Mouse (Mus musculus): ENCODE measurements around the gene Adipor2. TPM values are rescaled to one million over a fixed set of nuclear protein-coding genes. Genes with fewer than 3 reads are reported as not detected.
"Not testable (repeated sequence)": the region's sequence is repeated elsewhere in the genome, so short reads cannot be mapped to it uniquely, and the experiment has no call there.

Gene Adipor2
- total RNA-seq, 2 experiments from 2014 or later: 37.7 to 44.4 TPM

DNA sequence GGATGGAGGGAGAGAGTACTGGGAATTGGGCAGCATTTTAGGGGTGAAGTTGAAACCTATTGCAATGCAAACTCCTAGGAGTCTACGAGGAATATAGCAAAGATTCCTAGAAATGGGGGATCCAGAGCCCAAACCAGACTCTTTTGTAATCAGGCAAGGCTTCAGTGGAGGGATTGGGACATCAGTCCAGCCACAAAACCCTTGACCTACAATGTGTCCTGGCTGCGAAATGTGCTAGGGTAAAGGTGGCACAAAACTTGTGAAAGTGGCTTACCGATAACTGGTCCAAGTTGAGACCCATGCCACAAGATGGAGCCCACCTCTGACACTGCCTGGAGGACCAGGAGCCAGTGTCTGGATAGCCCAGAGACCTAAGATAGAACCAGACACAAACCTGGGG, 18.1 kb downstream of the Adipor2 start:
- intact Hi-C loops (cut with DNase I): no loop called here
- DNase-seq (ENCODE audit: low spot score in 2 of 2): no peak

DNA sequence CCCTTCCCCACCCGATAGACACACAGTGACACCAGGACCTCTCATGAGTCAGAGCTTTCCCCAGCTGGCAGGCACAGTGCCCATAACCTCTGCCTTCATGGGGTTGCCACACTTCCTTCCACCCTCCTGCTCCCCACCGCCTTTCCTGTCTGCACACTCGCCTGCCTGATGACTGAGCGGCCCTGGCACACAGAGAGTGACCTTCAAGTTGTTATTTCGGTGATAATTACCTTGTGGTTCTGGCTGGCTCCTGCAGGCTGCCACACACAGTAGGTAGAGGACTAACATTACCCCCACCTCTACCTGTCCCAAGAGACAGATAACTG, 21.2 kb downstream of the Adipor2 start:
- intact Hi-C loops (cut with DNase I): no loop called here
- DNase-seq (ENCODE audit: low spot score in 2 of 2): peak in 1 of 2 experiments; percentile 31

DNA sequence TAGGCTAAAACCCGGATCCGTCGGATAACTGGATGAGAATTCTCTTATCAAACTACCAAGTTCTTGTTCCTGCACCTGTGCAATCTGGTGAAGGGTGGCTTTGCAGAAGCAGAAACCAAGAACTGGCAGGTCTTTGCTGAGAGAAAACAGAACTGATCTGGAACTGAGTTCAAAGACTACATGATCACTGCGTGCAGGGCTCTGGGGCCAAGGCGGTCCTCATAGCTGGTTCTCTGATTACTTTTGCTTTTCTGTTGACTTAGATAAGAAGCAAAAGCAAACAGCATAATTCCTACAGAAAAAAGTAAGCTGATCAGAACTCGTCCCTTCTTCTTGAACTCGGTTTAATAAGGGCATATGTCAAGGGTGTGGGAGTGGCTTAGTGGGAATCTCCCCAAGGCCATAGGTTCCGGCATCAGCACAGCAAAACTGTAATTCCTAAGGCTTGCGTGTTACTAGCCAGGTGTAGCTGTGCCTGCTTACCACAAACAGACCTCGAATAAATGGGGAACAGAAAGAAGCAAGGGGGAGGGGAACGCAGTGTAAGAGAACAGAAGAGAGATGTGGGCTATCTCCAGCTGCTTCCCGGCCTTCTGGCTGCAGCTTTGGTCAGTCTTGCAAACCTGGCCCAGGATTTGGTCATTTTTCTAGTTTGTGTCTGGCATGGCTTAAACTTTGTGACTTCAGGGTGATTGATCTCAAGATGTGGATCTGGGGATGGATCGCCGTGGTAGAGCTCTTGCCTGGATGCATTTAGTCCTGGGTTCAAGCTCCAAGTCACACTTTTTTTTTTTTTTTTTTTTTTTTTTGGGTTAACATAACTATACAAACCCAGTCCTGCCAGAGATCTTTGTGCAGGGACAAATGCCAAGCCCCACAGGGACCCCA, 21.8 kb downstream of the Adipor2 start:
- intact Hi-C loops (cut with DNase I): no loop called here
- no peak for DNase-seq (ENCODE audit: low spot score in 2 of 2)

DNA sequence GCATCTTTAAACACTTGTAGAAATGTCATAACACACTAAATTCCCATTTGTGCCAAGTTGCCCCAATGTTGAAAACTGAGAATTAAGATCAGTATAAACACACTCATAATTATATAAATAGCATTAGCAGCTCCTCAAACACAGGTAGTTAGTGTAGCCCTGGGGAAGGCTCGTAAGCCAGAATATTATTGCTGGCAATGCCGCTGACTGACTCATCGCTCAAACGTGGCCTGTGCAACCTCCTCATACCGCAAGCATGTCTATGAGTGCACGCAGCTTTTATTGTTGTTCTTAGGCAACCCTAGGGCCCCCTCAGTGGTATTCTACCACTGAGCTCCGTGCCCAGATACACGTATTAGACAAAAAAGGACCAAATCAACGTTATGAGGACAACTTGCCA, 24.7 kb downstream of the Adipor2 start:
- no peak for DNase-seq (ENCODE audit: low spot score in 2 of 2)
- intact Hi-C loops (cut with DNase I): no loop called here

DNA sequence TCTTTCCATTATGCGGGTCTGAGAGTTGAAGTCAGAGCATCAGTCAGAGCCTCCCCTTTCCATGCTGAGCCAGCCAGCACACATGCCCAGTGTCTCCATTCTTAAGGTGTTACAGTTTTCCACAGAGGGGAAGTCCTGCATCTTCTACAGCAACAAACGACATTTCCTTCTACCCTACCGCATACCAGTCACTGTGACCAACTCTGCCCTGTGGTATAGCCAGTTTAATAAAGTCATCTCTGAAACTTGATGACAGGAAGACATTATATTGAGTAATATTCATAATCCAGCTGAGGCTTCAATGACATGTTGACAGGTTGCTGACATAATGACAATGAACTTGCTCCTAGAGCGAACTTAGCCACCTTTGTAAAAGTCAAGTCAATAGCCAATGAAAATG, 26.8 kb downstream of the Adipor2 start:
- no peak for DNase-seq (ENCODE audit: low spot score in 2 of 2)
- intact Hi-C loops (cut with DNase I): no loop called here

DNA sequence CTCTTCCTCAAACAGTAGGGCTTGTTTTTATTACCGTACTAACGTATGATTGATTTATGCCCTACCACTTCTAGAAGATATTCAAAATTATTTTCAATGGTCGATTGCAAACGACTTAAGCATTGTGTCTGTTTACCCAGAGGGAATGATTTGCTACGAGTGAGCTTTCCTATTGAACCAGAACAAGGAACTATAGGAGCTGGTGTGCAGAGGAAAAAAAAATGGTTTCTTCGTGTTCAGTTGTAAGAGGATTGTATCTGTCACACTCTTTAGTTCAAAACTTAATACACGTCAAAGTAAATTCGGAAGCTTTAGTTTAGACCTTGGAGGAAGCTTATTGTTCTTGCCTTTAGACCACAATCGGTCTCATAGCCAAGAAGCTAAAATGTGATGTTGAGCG, 28.4 kb downstream of the Adipor2 start:
- intact Hi-C loops (cut with DNase I): no loop called here
- DNase-seq (ENCODE audit: low spot score in 2 of 2): peak in 1 of 2 experiments; percentile 8

DNA sequence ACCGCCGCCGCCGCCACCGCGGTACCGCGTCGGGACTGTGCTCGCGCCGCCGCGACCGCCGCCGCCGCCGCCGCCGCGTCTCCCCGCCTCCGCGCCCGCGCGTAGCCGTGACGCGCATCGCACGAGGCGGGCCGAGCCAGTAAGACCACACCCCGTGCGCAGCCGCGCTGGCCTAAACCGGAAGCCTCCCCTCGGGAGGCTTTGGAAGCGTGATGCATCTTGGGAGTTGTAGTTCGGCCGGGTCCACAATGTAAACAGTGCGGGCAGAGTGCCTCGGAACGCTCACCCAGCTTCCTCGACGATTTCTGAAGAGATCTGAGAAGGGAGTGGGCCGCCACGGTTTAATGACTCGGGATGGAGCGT, 28.9 kb downstream of the Adipor2 start:
- intact Hi-C loops (cut with DNase I): no loop called here
- DNase-seq (ENCODE audit: low spot score in 2 of 2): peak; percentile 96 to 97

DNA sequence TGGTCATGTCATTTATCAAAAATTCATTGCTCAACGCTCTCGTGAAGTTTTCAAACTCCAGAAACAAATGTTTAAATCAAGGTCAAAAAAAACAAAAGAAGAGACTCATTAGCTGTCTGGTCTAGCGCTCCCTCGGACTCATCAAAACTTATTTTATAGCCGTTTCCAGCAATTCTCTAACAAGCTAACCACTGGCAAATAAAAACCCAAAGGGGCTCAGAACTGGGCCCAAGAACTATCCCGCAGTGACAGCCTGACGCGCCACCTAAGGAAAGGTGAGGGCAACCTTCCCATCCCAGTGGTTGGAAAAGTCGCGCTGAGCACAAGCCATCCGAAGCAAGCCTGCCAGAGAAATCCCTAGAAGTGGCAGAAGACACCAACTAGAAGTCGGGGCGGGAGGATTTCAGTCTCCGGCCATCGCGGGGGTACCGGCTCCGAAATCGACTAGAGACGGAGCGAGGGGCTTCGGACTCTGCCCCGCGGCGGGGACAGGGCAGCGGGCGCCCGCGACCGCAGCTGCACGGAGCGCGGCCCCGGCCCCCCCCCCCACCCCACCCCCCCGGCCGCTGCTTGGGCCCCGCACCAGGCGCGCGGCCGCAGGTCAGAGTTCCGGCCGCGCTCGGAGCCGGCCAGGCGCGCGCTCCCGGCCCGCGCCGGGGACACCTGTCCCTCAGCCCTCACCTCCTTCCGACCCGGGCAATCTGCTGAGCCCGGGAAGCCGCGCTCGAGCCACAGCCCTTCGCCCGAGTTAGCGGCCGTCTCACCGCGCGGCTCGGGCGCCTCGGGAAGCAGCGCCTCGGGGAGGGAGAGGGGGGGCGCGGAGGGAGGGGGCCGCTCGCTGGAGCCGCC, 29.5 kb downstream of the Adipor2 start:
- DNase-seq (ENCODE audit: low spot score in 2 of 2): peak in 1 of 2 experiments; percentile 18
- intact Hi-C loops (cut with DNase I): no loop called here

DNA sequence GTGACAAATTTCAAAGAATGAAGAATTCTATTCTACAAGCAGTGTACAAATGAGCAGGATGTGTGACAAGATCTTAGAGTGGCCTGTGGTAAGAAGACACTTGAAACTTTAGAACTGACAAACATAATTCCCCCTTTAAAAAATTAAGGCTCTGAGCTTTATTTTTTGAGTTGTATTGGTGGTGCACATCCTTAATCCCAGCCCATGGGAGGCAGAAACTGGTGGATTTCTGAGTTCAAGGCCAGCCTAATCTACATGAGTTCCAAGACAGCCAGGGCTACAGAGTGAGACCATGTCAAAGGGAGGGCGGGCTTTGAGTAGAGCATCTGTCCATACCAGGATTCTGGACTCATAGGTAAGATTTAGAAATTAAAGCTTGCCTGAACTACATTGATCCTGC, 30.7 kb downstream of the Adipor2 start:
- intact Hi-C loops (cut with DNase I): no loop called here
- DNase-seq (ENCODE audit: low spot score in 2 of 2): no peak

DNA sequence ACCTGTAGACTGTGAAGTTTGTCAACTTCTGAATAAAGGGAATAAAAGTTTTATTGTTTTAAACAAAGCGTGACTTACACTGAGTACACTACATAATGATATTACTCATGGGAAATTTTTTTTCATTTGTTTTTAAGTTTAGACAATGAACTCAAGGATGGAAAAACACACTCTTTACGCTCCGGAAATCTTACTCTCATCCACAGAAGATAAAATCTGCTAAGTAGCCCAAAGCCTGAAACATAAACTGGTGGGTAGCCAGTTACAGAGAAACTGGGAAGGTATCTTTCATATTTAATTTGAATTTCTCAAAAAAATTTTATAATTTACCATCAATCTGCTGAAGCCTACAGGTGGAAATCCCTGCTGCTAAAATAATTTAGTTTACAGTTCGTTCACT, 31.1 kb downstream of the Adipor2 start:
- intact Hi-C loops (cut with DNase I): no loop called here
- no peak for DNase-seq (ENCODE audit: low spot score in 2 of 2)

DNA sequence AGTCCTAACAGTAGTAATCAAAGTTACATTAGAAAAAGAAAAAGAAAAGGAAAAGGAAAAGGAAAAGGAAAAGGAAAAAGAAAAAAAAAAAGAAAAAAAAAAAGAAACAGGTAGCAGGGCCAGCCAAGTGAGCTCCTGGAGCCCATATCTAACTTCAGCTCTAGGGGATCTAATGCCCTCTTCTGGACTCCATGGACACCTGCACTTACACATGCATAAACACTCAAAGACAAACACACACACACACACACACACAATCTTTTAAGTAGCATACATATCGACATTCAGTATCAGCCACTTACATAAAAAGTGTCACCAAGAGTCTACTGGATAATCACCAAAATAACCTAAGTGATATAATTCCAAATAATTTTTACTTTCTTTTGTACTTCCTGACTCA, 31.8 kb downstream of the Adipor2 start:
- no peak for DNase-seq (ENCODE audit: low spot score in 2 of 2)
- intact Hi-C loops (cut with DNase I): no loop called here

DNA sequence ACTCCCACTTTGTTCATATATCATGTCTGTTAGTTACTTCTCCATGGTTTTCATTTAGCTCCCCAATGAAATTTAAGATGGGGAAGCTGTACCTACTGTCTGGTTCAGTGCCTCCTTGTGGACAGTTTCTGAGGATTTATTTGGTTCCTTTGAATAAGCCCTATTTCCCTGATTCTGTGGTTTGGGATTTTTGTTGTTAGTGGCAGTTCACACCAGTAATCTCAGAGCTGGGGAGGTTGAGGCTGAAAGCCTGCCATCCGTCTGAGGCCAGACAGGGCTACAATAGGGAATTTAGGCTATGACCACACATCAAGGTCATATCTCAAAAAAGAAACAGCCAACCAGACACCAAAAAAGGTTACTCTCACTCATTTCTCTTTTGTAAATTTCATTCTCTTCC, 38.9 kb downstream of the Adipor2 start:
- no peak for DNase-seq (ENCODE audit: low spot score in 2 of 2)

DNA sequence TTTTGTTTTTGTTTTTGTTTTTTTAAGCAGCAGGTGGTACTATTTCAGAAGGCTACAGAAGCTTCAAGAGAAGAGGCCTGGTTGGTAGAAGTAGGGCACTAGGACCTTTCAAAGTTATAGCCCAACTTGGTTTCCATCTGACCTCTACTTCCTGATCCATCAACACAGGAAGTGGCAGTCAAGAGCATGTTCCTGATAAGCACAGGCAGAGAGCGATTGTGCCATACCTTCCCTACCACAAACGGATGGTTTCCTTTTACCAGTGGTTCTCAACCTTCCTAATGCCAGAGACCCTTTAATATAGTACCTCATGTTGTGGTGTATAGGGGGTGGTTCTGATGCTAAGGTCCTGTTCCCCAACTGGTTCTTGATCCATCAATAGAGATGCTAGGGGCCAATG, 39.9 kb downstream of the Adipor2 start:
- DNase-seq (ENCODE audit: low spot score in 2 of 2): no peak
- intact Hi-C loops (cut with DNase I): no loop called here

More for the DNA sequence above, 38.9 kb downstream of the Adipor2 start:
- intact Hi-C loops (cut with DNase I): no loop called here

DNA sequence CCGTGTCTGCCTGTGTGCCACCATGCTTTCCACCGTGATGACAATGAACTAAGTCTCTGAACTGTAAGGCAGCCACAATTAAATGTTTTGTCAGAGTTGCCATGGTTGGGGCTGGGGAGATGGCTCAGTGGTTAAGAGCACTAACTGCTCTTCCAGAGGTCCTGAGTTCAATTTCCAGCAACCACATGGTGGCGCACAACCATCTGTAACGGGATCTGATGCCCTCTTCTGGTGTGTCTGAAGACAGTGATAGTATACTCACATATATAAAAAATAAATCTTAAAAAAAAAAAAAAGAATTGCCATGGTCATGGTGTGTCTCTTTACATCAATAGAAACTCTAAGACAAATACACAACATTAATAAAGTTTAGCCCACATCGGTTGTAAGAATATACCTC, 42.5 kb downstream of the Adipor2 start:
- no peak for DNase-seq (ENCODE audit: low spot score in 2 of 2)

DNA sequence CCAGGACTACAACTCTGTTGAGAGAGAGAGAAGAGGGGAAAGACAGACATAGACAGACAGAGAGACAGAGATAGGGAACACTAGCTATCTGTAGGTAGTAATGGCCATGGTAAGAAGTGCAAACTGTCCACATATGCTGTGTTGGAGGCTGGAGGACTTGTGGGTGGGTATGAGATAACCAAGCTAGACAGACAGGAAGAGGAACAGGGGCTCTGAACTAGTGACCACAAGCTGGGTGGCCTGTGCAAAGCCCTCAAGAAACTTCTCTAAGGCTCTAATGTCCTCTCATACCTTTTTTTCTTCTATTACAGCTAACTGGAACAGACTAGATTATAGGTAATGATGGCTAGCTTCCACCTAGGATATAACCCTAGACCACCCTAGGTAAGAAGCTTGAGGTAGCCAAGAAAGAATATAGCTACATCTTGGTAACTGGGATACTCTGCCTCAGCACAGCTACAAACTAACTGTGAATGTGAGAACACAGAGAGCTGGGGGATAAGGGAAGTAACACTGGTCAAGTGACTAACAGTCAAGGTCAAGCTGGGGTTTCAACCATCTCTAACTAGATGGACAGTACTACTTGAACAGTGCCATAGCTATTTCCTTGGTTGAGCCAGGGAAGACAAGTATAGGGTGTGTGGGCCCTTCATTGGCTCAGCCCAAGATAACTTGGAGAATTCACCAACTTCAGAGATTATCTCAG, 44.4 kb downstream of the Adipor2 start:
- intact Hi-C loops (cut with DNase I): no loop called here
- no peak for DNase-seq (ENCODE audit: low spot score in 2 of 2)

More for the DNA sequence above, 42.5 kb downstream of the Adipor2 start:
- intact Hi-C loops (cut with DNase I): no loop called here

DNA sequence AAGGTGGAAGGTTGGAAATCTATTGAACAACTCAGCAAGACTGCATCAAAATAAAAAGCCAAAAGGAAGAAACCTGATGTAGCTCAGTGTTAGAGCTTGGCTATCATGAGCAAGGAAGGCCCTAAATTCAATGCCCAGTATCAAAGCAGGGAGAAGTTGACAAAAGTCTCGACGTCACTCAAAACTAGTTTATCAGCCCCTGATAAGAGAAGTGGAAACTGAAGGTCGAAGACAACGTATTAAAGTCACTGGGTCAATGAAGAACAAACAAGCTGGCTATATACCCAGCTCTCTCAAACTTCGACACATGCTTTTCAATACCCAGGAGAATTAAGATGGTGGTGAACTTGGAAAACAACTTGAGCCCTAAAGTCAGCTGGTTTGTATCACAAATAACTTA, 45.3 kb downstream of the Adipor2 start:
- intact Hi-C loops (cut with DNase I): no loop called here
- no peak for DNase-seq (ENCODE audit: low spot score in 2 of 2)

DNA sequence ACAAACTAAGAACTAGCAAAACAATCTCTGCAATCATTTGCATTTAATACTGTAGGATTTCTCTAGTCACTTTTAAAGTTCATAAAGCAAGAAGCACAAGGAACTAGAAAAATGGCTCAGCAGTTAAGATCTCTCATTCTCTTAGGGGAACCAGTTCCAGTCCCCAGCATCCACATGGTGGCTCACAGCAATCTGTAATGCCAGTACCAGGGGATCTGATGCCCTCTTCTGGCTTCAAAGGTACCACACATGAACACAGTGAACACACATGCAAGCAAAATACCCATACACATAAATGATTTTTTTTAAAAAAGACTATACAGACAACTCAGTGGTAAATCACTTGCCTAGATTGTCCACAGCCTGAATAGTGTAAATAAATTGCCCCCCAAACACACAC, 45.9 kb downstream of the Adipor2 start:
- intact Hi-C loops (cut with DNase I): no loop called here

DNA sequence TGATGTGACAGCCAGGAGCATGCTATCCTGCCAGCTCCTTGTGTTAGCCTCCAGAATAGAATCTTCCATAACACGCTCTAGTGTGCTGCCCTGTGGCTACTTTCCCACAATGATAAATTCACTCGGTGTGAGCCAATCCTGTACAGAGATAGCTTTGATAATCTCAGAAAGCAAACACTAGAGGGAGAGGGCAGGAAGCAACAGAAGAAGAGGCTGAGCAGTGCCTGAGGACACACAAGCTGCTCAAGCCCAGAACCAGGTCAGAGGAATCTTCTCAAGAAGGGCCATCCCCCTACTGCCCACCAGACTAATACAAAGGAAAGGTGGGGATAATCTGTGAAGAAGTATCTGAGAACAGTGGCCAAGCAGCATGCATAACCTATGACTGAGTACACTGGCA, 50.1 kb downstream of the Adipor2 start:
- no peak for DNase-seq (ENCODE audit: low spot score in 2 of 2)
- intact Hi-C loops (cut with DNase I): no loop called here

More for the DNA sequence above, 45.9 kb downstream of the Adipor2 start:
- no peak for DNase-seq (ENCODE audit: low spot score in 2 of 2)

DNA sequence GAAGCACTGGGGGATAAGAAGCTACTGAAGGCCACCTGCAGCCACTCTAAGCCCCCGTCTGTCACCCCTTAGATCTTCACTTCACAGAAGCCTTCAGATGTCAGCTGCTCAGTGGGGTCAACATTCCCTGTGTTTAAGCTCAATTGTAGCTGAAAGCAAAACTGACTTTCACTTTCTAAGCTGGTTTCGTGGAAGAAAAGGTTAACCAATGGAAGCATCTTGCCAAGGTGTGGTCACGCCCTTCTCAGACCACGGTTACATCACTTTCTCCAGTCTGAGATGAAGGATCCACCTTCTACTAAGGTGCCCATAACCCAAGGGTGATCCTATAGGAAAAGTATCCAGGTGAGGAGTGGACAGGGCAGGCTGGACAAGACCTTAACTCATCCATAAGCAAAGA, 50.7 kb downstream of the Adipor2 start:
- intact Hi-C loops (cut with DNase I); DNase-seq (ENCODE audit: low spot score in 2 of 2): not testable (repeated sequence)

DNA sequence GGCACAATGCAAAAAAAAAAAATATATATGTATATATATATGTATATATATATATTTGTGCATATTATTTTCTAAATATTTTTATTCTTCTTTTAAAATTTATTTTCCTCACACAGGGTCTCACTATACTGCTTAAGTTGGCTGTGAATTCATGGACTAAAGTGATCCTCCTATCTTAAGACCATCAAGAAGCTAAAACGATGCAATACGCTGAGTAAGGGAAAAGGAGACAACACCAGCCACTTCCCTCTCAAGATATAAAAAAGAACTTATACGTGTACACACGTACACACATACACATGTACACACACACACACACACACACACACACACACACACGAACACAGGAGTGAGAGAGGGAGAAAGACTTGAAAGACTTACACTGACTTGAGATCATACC, 53.9 kb downstream of the Adipor2 start:
- DNase-seq (ENCODE audit: low spot score in 2 of 2): no peak
- intact Hi-C loops (cut with DNase I): no loop called here
